ENCODE assay signal across 8 mouse cellular contexts in the genomic region with DNA sequence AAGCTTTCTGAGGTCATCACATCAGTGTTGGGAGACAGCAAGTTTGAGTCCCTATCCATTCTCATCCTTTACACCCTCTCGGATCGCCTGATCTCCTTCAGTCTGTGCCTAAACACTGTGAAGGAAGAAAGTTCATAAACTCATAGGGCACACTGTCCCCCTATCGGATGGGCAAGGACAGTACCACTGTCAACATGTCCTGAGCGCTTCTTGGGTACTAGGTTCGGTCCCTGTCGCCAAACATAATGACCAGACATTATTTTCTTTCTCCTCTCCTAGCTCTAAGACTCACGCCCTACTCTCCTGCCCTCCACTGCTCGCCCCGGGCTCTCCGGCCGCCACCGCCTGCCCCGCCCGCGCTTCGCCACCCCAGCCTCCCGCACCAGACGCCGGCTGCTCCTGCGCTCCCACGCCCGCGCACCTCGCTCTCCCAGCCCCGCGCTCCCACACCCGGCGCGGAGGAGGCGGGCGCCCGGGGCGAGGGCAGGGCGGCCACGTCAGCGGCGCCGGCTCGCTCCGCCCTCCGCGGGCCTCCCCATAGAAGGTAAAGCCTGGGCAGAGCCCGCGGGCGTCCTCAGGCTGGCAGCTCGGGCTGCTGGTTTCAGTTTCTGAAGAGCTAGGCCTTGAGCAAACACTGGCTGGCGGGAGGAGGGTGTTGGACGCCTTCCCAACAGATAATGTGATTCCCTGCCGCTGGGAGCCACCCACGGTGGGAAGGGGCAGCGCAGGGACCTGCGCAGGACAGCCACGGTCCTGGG.
DNase-seq lines count a peak whose midpoint lies in the region; ATAC-seq and TF ChIP-seq lines count a peak whose summit lies in the region.

No protein-coding gene starts in this region.

- H3K27me3 ChIP-seq in G1E (ENCODE audit: insufficient read depth, low read length): no peaks in the 10 kb centered on the region
- no peaks in the 10 kb centered on the region for H3K27me3 ChIP-seq in cerebellum, adult 2 months (ENCODE audit: control insufficient read depth, insufficient read depth, low read length)
- H3K27me3 ChIP-seq in forebrain, embryonic 16.5 days (replicated peaks; ENCODE audit: control insufficient read depth, insufficient read depth, low read length): no peaks in the 10 kb centered on the region
- no peaks in the 10 kb centered on the region for H3K27me3 ChIP-seq in neural tube, embryonic 15.5 days (replicated peaks)

- H3K4me2 ChIP-seq in forebrain, embryonic 16.5 days (ENCODE audit: low read length): peak overlapping the region; percentile 77
- H3K4me2 ChIP-seq in neural tube, embryonic 15.5 days: peak overlapping the region; percentile 87

- intact Hi-C loops in heart, postnatal 36 days (cut with DNase I): loop anchor here (1.0 to 10.0 kb wide), 5 partner anchors 108 to 714 kb away; a partner anchor contains a TSS

- peak overlapping the region; percentile 75 for H3K9ac ChIP-seq in forebrain, embryonic 16.5 days (replicated peaks; ENCODE audit: low read depth, low read length)
- H3K9ac ChIP-seq in neural tube, embryonic 15.5 days (replicated peaks): peak overlapping the region; percentile 61

- no peaks in the 10 kb centered on the region; the same call in 1 of the 2 replicates for H3K9me3 ChIP-seq in G1E (replicated peaks)
- H3K9me3 ChIP-seq in forebrain, embryonic 16.5 days (ENCODE audit: control insufficient read depth, low read length): no peaks in the 10 kb centered on the region
- H3K9me3 ChIP-seq in neural tube, embryonic 15.5 days (replicated peaks): no peaks in the 10 kb centered on the region

- WGBS in cerebellum, adult 2 months: 2% methylated on average over 53 of the region's 53 CpGs
- WGBS in forebrain, embryonic 16.5 days: 2% methylated on average over 53 of the region's 53 CpGs
- 2% methylated on average over 53 of the region's 53 CpGs for WGBS in lung, adult 2 months
- WGBS in neural tube, embryonic 15.5 days: 1% methylated on average over 51 of the region's 53 CpGs

- peak; percentile 62; the same call in 1 of the 2 replicates for TF ChIP-seq POLR2A in cerebellum, adult 2 months (IDR thresholded peaks at IDR 0.05; ENCODE audit: borderline replicate concordance, insufficient read depth, low read length)
- peak; percentile 66; the same call in 1 of the 2 replicates for TF ChIP-seq POLR2A in lung, adult 2 months (IDR thresholded peaks at IDR 0.05; ENCODE audit: borderline replicate concordance, extremely low read depth, low read depth, low read length)

- DNase-seq in G1E (ENCODE audit: low spot score): peak; percentile 89
- DNase-seq in cerebellum, adult 2 months: peak; percentile 83 to 86
- DNase-seq in heart, postnatal 36 days: peak; percentile 88 to 91
- peak; percentile 83 for DNase-seq in layer of hippocampus, adult 2 months (ENCODE audit: low spot score in 2 of 2)
- peak; percentile 93 for DNase-seq in lung, adult 2 months
- DNase-seq in testis, postnatal 10 days (ENCODE audit: low spot score): peak; percentile 90

- peaks cover 75% of the 10 kb centered on the region for H3K4me1 ChIP-seq in G1E (ENCODE audit: insufficient read depth, low read depth, low read length)
- H3K4me1 ChIP-seq in cerebellum, adult 2 months (ENCODE audit: control insufficient read depth, insufficient read depth, low read length): no peaks in the 10 kb centered on the region
- H3K4me1 ChIP-seq in forebrain, embryonic 16.5 days (replicated peaks; ENCODE audit: control insufficient read depth, insufficient read depth, low read length): 0 out of 2 replicates have a peak, but pooled peaks cover 4% of the 10 kb centered on the region
- H3K4me1 ChIP-seq in lung, adult 2 months (ENCODE audit: control insufficient read depth, insufficient read depth, low read length): peaks cover 20% of the 10 kb centered on the region
- H3K4me1 ChIP-seq in neural tube, embryonic 15.5 days: peaks cover 3% of the 10 kb centered on the region; the same call in 1 of the 2 replicates

- peak; percentile 25; the same call in 1 of the 2 replicates for TF ChIP-seq CTCF in G1E (IDR thresholded peaks at IDR 0.05; ENCODE audit: low read depth, low read length)
- peak; percentile 43; the same call in 1 of the 2 replicates for TF ChIP-seq CTCF in cerebellum, adult 2 months (IDR thresholded peaks at IDR 0.05; ENCODE audit: borderline replicate concordance, insufficient read depth, low read depth, low read length)
- TF ChIP-seq CTCF in layer of hippocampus, adult 2 months (conservative IDR thresholded peaks at IDR 0.05): peak; percentile 57
- peak; percentile 41 for TF ChIP-seq CTCF in lung, adult 2 months (IDR thresholded peaks at IDR 0.05; ENCODE audit: insufficient read depth, low read length)

- peak overlapping the region; percentile 34 for H3K27ac ChIP-seq in cerebellum, adult 2 months (ENCODE audit: insufficient read depth, low read length)
- H3K27ac ChIP-seq in forebrain, embryonic 16.5 days (ENCODE audit: low read length): peak overlapping the region; percentile 63
- peak overlapping the region; percentile 98 for H3K27ac ChIP-seq in layer of hippocampus, adult 2 months
- peak overlapping the region; percentile 87 for H3K27ac ChIP-seq in neural tube, embryonic 15.5 days (replicated peaks)

- peak overlapping the region; percentile 75 for H3K4me3 ChIP-seq in G1E (ENCODE audit: low read depth, low read length)
- peak overlapping the region; percentile 54 for H3K4me3 ChIP-seq in cerebellum, adult 2 months (replicated peaks; ENCODE audit: insufficient read depth, low read depth, low read length)
- H3K4me3 ChIP-seq in forebrain, embryonic 16.5 days (replicated peaks; ENCODE audit: low read length): peak overlapping the region; percentile 58
- H3K4me3 ChIP-seq in layer of hippocampus, adult 2 months: peak overlapping the region; percentile 54
- peak overlapping the region; percentile 53 for H3K4me3 ChIP-seq in lung, adult 2 months (replicated peaks; ENCODE audit: extremely low read depth, low read depth, low read length)
- peak overlapping the region; percentile 57 for H3K4me3 ChIP-seq in neural tube, embryonic 15.5 days (replicated peaks)

- H3K36me3 ChIP-seq in G1E (replicated peaks): no peaks in the 10 kb centered on the region
- H3K36me3 ChIP-seq in forebrain, embryonic 16.5 days (ENCODE audit: control insufficient read depth, insufficient read depth): no peaks in the 10 kb centered on the region
- H3K36me3 ChIP-seq in neural tube, embryonic 15.5 days: no peaks in the 10 kb centered on the region

- ATAC-seq in G1E (ENCODE audit: extremely low read depth, insufficient number of reproducible peaks, low FRiP score, poor library complexity, severe bottlenecking): peak; percentile 9
- ATAC-seq in forebrain, embryonic 16.5 days: peak; percentile 96
- peak; percentile 95 for ATAC-seq in neural tube, embryonic 15.5 days (ENCODE audit: low FRiP score)

Comparison
In these comparisons a context has a peak if more than half of its experiments do, and no peak if none do; other contexts are left out.
1. Peak in every context shown above with its lines: DNase-seq, ATAC-seq, H3K4me3 ChIP-seq and H3K27ac ChIP-seq.
2. ATAC-seq: peak in every context shown above with its lines; median percentile 96 in forebrain, embryonic 16.5 days; 95 in neural tube, embryonic 15.5 days; 9 in G1E.
3. H3K27ac ChIP-seq: peak in every context shown above with its lines; median percentile 98 in layer of hippocampus, adult 2 months; 87 in neural tube, embryonic 15.5 days; 63 in forebrain, embryonic 16.5 days; 34 in cerebellum, adult 2 months.